Mouse (Mus musculus) heart, embryonic 14.5 days (tissue): ENCODE data around the gene Aamp. TPM values are rescaled to one million over a fixed set of nuclear protein-coding genes. Genes with fewer than 3 reads are reported as not detected.

ENCODE experiments used
- ATAC-seq: fragments of 200-750 bp; cut with Nextera tagmentation; 2 replicates; pipeline ENCODE4 v1.8.0; 2017; ENCODE audit warnings: low read depth, moderate TSS enrichment; ENCODE audit not compliant: insufficient number of reproducible peaks, insufficient read depth, low FRiP score
- H3K27ac ChIP-seq, 2 experiments: fragments of 200-500 bp in 1 of 2; fragments of 300-500 bp in 1 of 2; sonication (generic) in 1 of 2; replicated peaks in 1 of 2; 2 replicates each; pipeline ENCODE4 v1.5.1; 2012 to 2014; ENCODE audit warnings: low read depth in 2 of 2, low read length in 2 of 2, control low read depth in 1 of 2, mild to moderate bottlenecking in 1 of 2, mixed read lengths in 1 of 2; ENCODE audit not compliant: control insufficient read depth in 1 of 2, insufficient read depth in 1 of 2
- H3K27me3 ChIP-seq: fragments of 300-500 bp; sonication (generic); 2 replicates; pipeline ENCODE4 v1.6.1; 2014; ENCODE audit warnings: mild to moderate bottlenecking, low read length, control low read depth; ENCODE audit not compliant: control insufficient read depth, insufficient read depth
- H3K36me3 ChIP-seq: fragments of 300-500 bp; sonication (generic); 2 replicates; pipeline ENCODE4 v1.6.1; 2014; ENCODE audit warnings: mild to moderate bottlenecking, control low read depth, low read length, mixed read lengths; ENCODE audit not compliant: control insufficient read depth, insufficient read depth
- H3K4me1 ChIP-seq, 2 experiments: fragments of 200-500 bp in 1 of 2; fragments of 300-500 bp in 1 of 2; sonication (generic) in 1 of 2; 2 replicates each; pipeline ENCODE4 v1.6.1; 2012 to 2014; ENCODE audit warnings: low read length in 2 of 2, control low read depth in 1 of 2, mixed read lengths in 1 of 2; ENCODE audit not compliant: control insufficient read depth in 2 of 2, insufficient read depth in 2 of 2
- H3K4me2 ChIP-seq: fragments of 300-500 bp; sonication (generic); 2 replicates; pipeline ENCODE4 v1.6.1; 2014; ENCODE audit warnings: mild to moderate bottlenecking, low read length
- H3K4me3 ChIP-seq, 2 experiments: fragments of 200-500 bp in 1 of 2; fragments of 300-500 bp in 1 of 2; sonication (generic) in 1 of 2; 2 replicates each; pipeline ENCODE4 v1.5.1; 2012 to 2014; ENCODE audit warnings: low read length in 2 of 2, mild to moderate bottlenecking in 2 of 2, control low read depth in 1 of 2, low read depth in 1 of 2, moderate library complexity in 1 of 2; ENCODE audit not compliant: control insufficient read depth in 1 of 2, insufficient read depth in 1 of 2
- H3K9ac ChIP-seq: fragments of 300-500 bp; sonication (generic); 2 replicates; pipeline ENCODE4 v1.6.1; 2014; ENCODE audit warnings: mild to moderate bottlenecking, low read length
- H3K9me3 ChIP-seq: fragments of 300-500 bp; sonication (generic); 2 replicates; pipeline ENCODE4 v1.6.1; 2016; ENCODE audit warnings: low read length, control low read depth; ENCODE audit not compliant: control insufficient read depth
- WGBS: fragments of 180-500 bp; shearing (Covaris S2); extraction: QIAGEN DNeasy Blood & Tissue Kit; methylation state at CpG from one replicate; pipeline ENCODE4 v1.1.7; 2014; 5-methylcytosine and 5-hydroxymethylcytosine counted together
- polyA plus RNA-seq: library from polyadenylated mRNA; unstranded; fragments of >200 nt; fragmentation: Nextera tagmentation; extraction: Ambion mirVana; gene quantifications from 2 replicates; pipeline ENCODE4 v1.2.1, GENCODE M21; 2014

Gene Aamp
- polyA plus RNA-seq, 1 experiment from 2014 or later = 187 TPM

DNA sequence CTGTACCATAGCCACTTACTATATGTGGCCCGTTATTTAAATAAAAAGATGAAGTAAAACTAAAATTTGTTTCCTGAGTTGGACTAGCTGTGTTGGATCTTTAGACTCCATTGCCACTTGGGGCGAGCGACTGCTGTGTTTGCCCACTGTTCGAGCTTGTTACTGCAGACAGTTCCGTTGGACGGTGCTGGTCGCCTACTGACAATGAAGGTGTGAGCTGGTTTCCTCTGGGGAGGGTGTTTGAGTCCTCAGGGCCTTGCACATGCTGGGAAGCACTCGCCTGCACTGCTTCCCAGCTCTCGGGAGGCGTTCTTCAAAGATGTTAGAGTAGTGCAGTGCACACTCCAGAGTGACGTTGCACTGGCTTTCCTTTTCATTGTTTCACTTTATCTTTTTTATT is 44.9 kb downstream of the Aamp start:
- H3K9me3 ChIP-seq = no peaks in the 10 kb centered on the region
- H3K27ac ChIP-seq = peak overlapping the region; percentile 89 to 90
- no peaks in the 10 kb centered on the region for H3K27me3 ChIP-seq
- H3K36me3 ChIP-seq = peaks cover 4% of the 10 kb centered on the region; the same call in 1 of the 2 replicates
- peaks cover 17 to 55% of the 10 kb centered on the region in 2 experiments for H3K4me1 ChIP-seq
- no peak for ATAC-seq
- H3K4me2 ChIP-seq = peak overlapping the region; percentile 79
- 10% methylated on average over 11 of the region's 11 CpGs for WGBS
- peak overlapping the region; percentile 33 to 99 for H3K4me3 ChIP-seq
- peak overlapping the region; percentile 99 for H3K9ac ChIP-seq

DNA sequence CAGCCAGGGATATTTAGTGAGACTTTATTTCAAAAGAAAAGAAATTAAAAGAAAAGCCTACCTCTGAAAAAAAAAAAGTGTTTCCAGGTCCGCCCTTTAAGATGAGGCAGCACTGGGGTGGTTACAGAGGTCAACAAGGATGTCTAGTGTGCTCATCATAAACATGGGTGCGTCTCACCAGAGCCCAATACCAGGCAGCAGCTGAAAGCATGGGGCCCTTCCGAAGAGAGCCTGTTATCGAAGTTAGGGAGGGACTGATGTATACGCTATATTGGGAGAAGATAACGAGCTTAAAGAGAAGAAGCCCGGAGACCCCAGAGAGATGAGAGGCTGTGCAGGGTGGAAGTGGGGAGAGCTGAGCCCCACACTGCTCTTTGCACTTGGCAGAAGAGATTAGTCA is 45.4 kb downstream of the Aamp start:
- WGBS = 5% methylated on average over 7 of the region's 7 CpGs
- peaks cover 4% of the 10 kb centered on the region; the same call in 1 of the 2 replicates for H3K36me3 ChIP-seq
- no peak for ATAC-seq
- peaks cover 15 to 51% of the 10 kb centered on the region in 2 experiments for H3K4me1 ChIP-seq
- no peaks in the 10 kb centered on the region for H3K27me3 ChIP-seq
- H3K9me3 ChIP-seq = no peaks in the 10 kb centered on the region
- peak overlapping the region; percentile 79 for H3K4me2 ChIP-seq
- H3K4me3 ChIP-seq = peak overlapping the region; percentile 33 to 99
- peak overlapping the region; percentile 99 for H3K9ac ChIP-seq
- H3K27ac ChIP-seq = peak overlapping the region; percentile 89 to 90

- Histone ChIP-seq H3K4me1 (peaks cover 15 to 44% of the 10 kb centered on the region in 2 experiments), H3K4me3 (peak overlapping the region; percentile 70 to 99; a peak in 3 of 4 replicates), H3K36me3 (peaks cover 4% of the 10 kb centered on the region; the same call in 1 of the 2 replicates), H3K9ac (peak overlapping the region; percentile 99), H3K27ac (peak overlapping the region; percentile 51 to 96; a peak in 2 of 4 replicates), H3K27me3 (no peaks in the 10 kb centered on the region), H3K4me2 (peak overlapping the region; percentile 79), H3K9me3 (no peaks in the 10 kb centered on the region)
- 42% methylated on average over 1 of the region's 1 CpGs for WGBS
- ATAC-seq = no peak
Observed at GRCm38 (mm10) chr1:74238136-74238535, 46.4 kb downstream of the Aamp start.

- no peak for ATAC-seq
- H3K9ac ChIP-seq = peak overlapping the region; percentile 99
- H3K9me3 ChIP-seq = no peaks in the 10 kb centered on the region
- peaks cover 15 to 44% of the 10 kb centered on the region in 2 experiments for H3K4me1 ChIP-seq
- H3K36me3 ChIP-seq = peaks cover 4% of the 10 kb centered on the region; the same call in 1 of the 2 replicates
- peak overlapping the region; percentile 79 for H3K4me2 ChIP-seq
- 23% methylated on average over 5 of the region's 5 CpGs for WGBS
- H3K4me3 ChIP-seq = peak overlapping the region; percentile 70 to 99; a peak in 3 of 4 replicates
- peak overlapping the region; percentile 51 to 96; a peak in 3 of 4 replicates for H3K27ac ChIP-seq
- no peaks in the 10 kb centered on the region for H3K27me3 ChIP-seq
Observed at GRCm38 (mm10) chr1:74237671-74238070, 46.9 kb downstream of the Aamp start.

GRCm38 (mm10) chr1:74236590-74237317 is 47.8 kb downstream of the Aamp start:
- Histone ChIP-seq H3K36me3 (no peaks in the 10 kb centered on the region), H3K4me2 (peak overlapping the region; percentile 79), H3K27me3 (no peaks in the 10 kb centered on the region), H3K27ac (peak overlapping the region; percentile 91 to 96), H3K4me1 (peaks cover 15 to 37% of the 10 kb centered on the region in 2 experiments), H3K9me3 (no peaks in the 10 kb centered on the region), H3K9ac (peak overlapping the region; percentile 99), H3K4me3 (peak overlapping the region; percentile 70 to 99)
- under 1% methylated on average over 47 of the region's 57 CpGs for WGBS
- peak; percentile 62 for ATAC-seq

GRCm38 (mm10) chr1:74235938-74236589 is 48.5 kb downstream of the Aamp start, which contains the start of gene Arpc2:
Arpc2 (plus strand) TSS chr1:74236084.
- Histone ChIP-seq H3K4me1 (peaks cover 13 to 33% of the 10 kb centered on the region in 2 experiments), H3K4me3 (peak within 1 kb of the TSS; percentile 70 to 99), H3K27ac (peak within 1 kb of the TSS; percentile 91 to 96), H3K27me3 (no peaks in the 10 kb centered on the region), H3K4me2 (peak within 1 kb of the TSS; percentile 79), H3K9ac (peak within 1 kb of the TSS; percentile 99), H3K36me3 (no peaks in the 10 kb centered on the region), H3K9me3 (no peaks in the 10 kb centered on the region)
- WGBS = 2% methylated on average over 43 of the region's 55 CpGs
- peak; percentile 88 for ATAC-seq

GRCm38 (mm10) chr1:74230992-74231391 is 53.5 kb downstream of the Aamp start:
- H3K9me3 ChIP-seq = no peaks in the 10 kb centered on the region
- ATAC-seq = no peak
- H3K4me3 ChIP-seq = no peak overlapping the region
- 40% methylated on average over 1 of the region's 1 CpGs for WGBS
- no peaks in the 10 kb centered on the region for H3K36me3 ChIP-seq
- H3K9ac ChIP-seq = no peak overlapping the region
- H3K4me2 ChIP-seq = no peak overlapping the region
- H3K4me1 ChIP-seq = peaks cover 4% of the 10 kb centered on the region in 2 experiments; a peak in 3 of 4 replicates
- no peak overlapping the region for H3K27ac ChIP-seq
- H3K27me3 ChIP-seq = no peaks in the 10 kb centered on the region
